Mouse (Mus musculus) right cerebral cortex, adult 2 months (tissue): ENCODE measurements around the gene Exoc3l.

Experiments used
- DNase-seq, 2 experiments: peaks; one replicate each; pipeline ENCODE4 v3.0.0; 2021 to 2022; ENCODE audit warnings: low spot score in 2 of 2

Gene Exoc3l

GRCm38 (mm10) chr8:105268342-105269074, 27.4 kb downstream of the Exoc3l start:
- DNase-seq = peak; percentile 86 to 90

GRCm38 (mm10) chr8:105266775-105267174, 29.1 kb downstream of the Exoc3l start:
- DNase-seq = no peak

- no peak for DNase-seq
Measured at GRCm38 (mm10) chr8:105265128-105265527, 30.8 kb downstream of the Exoc3l start.

- DNase-seq = peak in 1 of 2 experiments; percentile 54
Measured at GRCm38 (mm10) chr8:105264024-105264982, 31.6 kb downstream of the Exoc3l start, which contains the start of the genes Tradd and Fbxl8. TSS of gene Tradd (minus strand) at chr8:105264609. TSS of gene Fbxl8 (plus strand) at chr8:105264648.

- DNase-seq = no peak
Measured at GRCm38 (mm10) chr8:105263244-105263912, 32.5 kb downstream of the Exoc3l start.

GRCm38 (mm10) chr8:105261326-105261980, 34.4 kb downstream of the Exoc3l start:
- DNase-seq = no peak

GRCm38 (mm10) chr8:105260371-105261099, 35.4 kb downstream of the Exoc3l start:
- no peak for DNase-seq

GRCm38 (mm10) chr8:105259721-105260320, 36.1 kb downstream of the Exoc3l start:
- DNase-seq = peak; percentile 63 to 67

GRCm38 (mm10) chr8:105258911-105259720, 36.8 kb downstream of the Exoc3l start:
- DNase-seq = no peak

GRCm38 (mm10) chr8:105257318-105258114, 38.4 kb downstream of the Exoc3l start:
- no peak for DNase-seq

GRCm38 (mm10) chr8:105254966-105255350, 40.9 kb downstream of the Exoc3l start, which contains the start of gene B3gnt9:
TSS of gene B3gnt9 (minus strand) at chr8:105255153.
- DNase-seq = no peak

- peak; percentile 88 to 92 for DNase-seq
Measured at GRCm38 (mm10) chr8:105254152-105254965, 41.5 kb downstream of the Exoc3l start.

GRCm38 (mm10) chr8:105253766-105254151, 42.1 kb downstream of the Exoc3l start:
- DNase-seq = no peak

- DNase-seq = no peak
Measured at GRCm38 (mm10) chr8:105252680-105253537, 43.0 kb downstream of the Exoc3l start.

- no peak for DNase-seq
Measured at GRCm38 (mm10) chr8:105251954-105252353, 43.9 kb downstream of the Exoc3l start.

GRCm38 (mm10) chr8:105241016-105241415, 54.9 kb downstream of the Exoc3l start:
- DNase-seq = no peak
